ENCODE assay signal across 26 mouse cellular contexts in the genomic region with DNA sequence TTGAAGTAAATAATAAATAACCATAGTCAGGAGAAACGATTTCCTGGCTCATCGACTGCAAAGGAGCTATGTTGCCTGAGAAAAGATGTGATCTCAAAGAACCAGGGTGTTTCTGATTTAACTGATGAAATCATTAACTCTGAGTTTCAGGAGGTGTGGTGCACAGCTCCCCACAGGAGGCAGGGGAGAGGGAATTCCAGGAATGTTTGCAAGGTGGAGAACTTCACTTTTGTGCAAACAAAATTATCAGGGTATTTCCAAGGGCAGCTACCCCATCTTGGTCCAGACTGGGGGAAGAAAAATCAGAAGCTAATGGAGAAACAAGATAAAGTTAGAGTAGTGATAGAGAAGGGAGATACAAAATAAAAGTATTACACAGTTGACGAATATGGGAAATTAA.
DNase-seq lines count a peak whose midpoint lies in the region; ATAC-seq and TF ChIP-seq lines count a peak whose summit lies in the region.
"Had no signal": no experiment of that assay in that cellular context is flagged by ENCODE, and none has a peak within 500 bp of the region (broad histone marks: within the 10 kb centered on the region; RNA-seq: fewer than 3 reads in every experiment).

No protein-coding gene starts in this region.

- DNase-seq in lung, embryonic 14.5 days = peak; percentile 57
- no peak for DNase-seq in lung, postnatal 25 days (ENCODE audit: low spot score)
- peak; percentile 29 for DNase-seq in ES-E14 (ENCODE audit: low read depth, low spot score)
- DNase-seq: adrenal gland, postnatal 10 days; cerebellum, adult 2 months; cerebellum, postnatal 25 days; embryo, embryonic 11 days; gastrocnemius, postnatal 25 days; heart, adult 2 months; heart, postnatal 14 days; thymus, postnatal 25 days had no signal

- no peaks in the 10 kb centered on the region for H3K4me1 ChIP-seq in intestine, embryonic 15.5 days (replicated peaks)
- H3K4me1 ChIP-seq in intestine, embryonic 16.5 days (ENCODE audit: control insufficient read depth, insufficient read depth, low read length) = no peaks in the 10 kb centered on the region; the same call in 1 of the 2 replicates
- H3K4me1 ChIP-seq in lung, embryonic 14.5 days (ENCODE audit: insufficient read depth) = peaks cover 11% of the 10 kb centered on the region
- peaks cover 6% of the 10 kb centered on the region in 2 experiments for H3K4me1 ChIP-seq in ES-E14 (ENCODE audit: control insufficient read depth in 2 of 2, insufficient read depth in 2 of 2, low read length in 2 of 2, poor library complexity in 1 of 2)
- peaks cover 5% of the 10 kb centered on the region; the same call in 1 of the 2 replicates for H3K4me1 ChIP-seq in stomach, embryonic 16.5 days (ENCODE audit: control insufficient read depth, insufficient read depth, low read length)
- peaks cover 5% of the 10 kb centered on the region; the same call in 1 of the 2 replicates for H3K4me1 ChIP-seq in neural tube, embryonic 15.5 days

- no peaks in the 10 kb centered on the region for H3K9me3 ChIP-seq in intestine, embryonic 15.5 days
- H3K9me3 ChIP-seq in intestine, embryonic 16.5 days (ENCODE audit: control insufficient read depth, low read length) = no peaks in the 10 kb centered on the region
- no peaks in the 10 kb centered on the region for H3K9me3 ChIP-seq in lung, embryonic 14.5 days (ENCODE audit: low read depth, low read length)
- no peaks in the 10 kb centered on the region for H3K9me3 ChIP-seq in ES-E14 (ENCODE audit: control insufficient read depth, insufficient read depth, low read depth, low read length)
- H3K9me3 ChIP-seq in stomach, embryonic 16.5 days (replicated peaks; ENCODE audit: control insufficient read depth, low read length) = no peaks in the 10 kb centered on the region
- H3K9me3 ChIP-seq in neural tube, embryonic 15.5 days (replicated peaks) = no peaks in the 10 kb centered on the region
- H3K9me3 ChIP-seq: embryonic facial prominence, embryonic 13.5 days; forebrain, embryonic 12.5 days; heart, embryonic 13.5 days; hindbrain, embryonic 12.5 days; midbrain, embryonic 10.5 days; neural tube, embryonic 13.5 days had no signal

- in situ Hi-C loops in ES-E14 (cut with MboI; ENCODE audit: low sequenced_read_pairs in 2 of 2, unreplicated experiment in 2 of 2) = no loop called here

- peak; percentile 20; the same call in 1 of the 2 replicates for TF ChIP-seq CTCF in lung, embryonic 14.5 days (IDR thresholded peaks at IDR 0.05; ENCODE audit: low read depth)

- H3K9ac ChIP-seq in intestine, embryonic 15.5 days = no peak overlapping the region
- H3K9ac ChIP-seq in intestine, embryonic 16.5 days (ENCODE audit: low read depth, low read length) = no peak overlapping the region
- H3K9ac ChIP-seq in lung, embryonic 14.5 days = no peak overlapping the region
- no peak overlapping the region for H3K9ac ChIP-seq in ES-E14 (ENCODE audit: insufficient read depth, low read depth, low read length, poor library complexity, severe bottlenecking)
- H3K9ac ChIP-seq in stomach, embryonic 16.5 days (ENCODE audit: low read length) = no peak overlapping the region
- H3K9ac ChIP-seq in neural tube, embryonic 15.5 days (replicated peaks) = no peak overlapping the region
- H3K9ac ChIP-seq: embryonic facial prominence, embryonic 13.5 days; forebrain, embryonic 12.5 days; heart, embryonic 13.5 days; hindbrain, embryonic 12.5 days; neural tube, embryonic 13.5 days had no signal

- no peaks in the 10 kb centered on the region for H3K36me3 ChIP-seq in intestine, embryonic 15.5 days
- H3K36me3 ChIP-seq in intestine, embryonic 16.5 days (ENCODE audit: control insufficient read depth, insufficient read depth, low read length) = no peaks in the 10 kb centered on the region
- no peaks in the 10 kb centered on the region for H3K36me3 ChIP-seq in lung, embryonic 14.5 days (ENCODE audit: insufficient read depth)
- H3K36me3 ChIP-seq in ES-E14 (ENCODE audit: control insufficient read depth, insufficient read depth, low read length, poor library complexity, severe bottlenecking) = no peaks in the 10 kb centered on the region
- no peaks in the 10 kb centered on the region for H3K36me3 ChIP-seq in stomach, embryonic 16.5 days (ENCODE audit: control insufficient read depth, insufficient read depth, low read length)
- H3K36me3 ChIP-seq in neural tube, embryonic 15.5 days = no peaks in the 10 kb centered on the region
- H3K36me3 ChIP-seq: embryonic facial prominence, embryonic 13.5 days; forebrain, embryonic 12.5 days; heart, embryonic 13.5 days; hindbrain, embryonic 12.5 days; midbrain, embryonic 10.5 days; neural tube, embryonic 13.5 days had no signal

- H3K4me3 ChIP-seq in intestine, embryonic 15.5 days (replicated peaks) = no peak overlapping the region
- H3K4me3 ChIP-seq in intestine, embryonic 16.5 days (ENCODE audit: low read length) = no peak overlapping the region
- no peak overlapping the region for H3K4me3 ChIP-seq in lung, embryonic 14.5 days (ENCODE audit: low read depth, low read length)
- H3K4me3 ChIP-seq in ES-E14 (ENCODE audit: insufficient read depth in 1 of 2, low read depth in 1 of 2, low read length in 2 of 2, poor library complexity in 1 of 2, severe bottlenecking in 1 of 2) = no peak overlapping the region
- no peak overlapping the region for H3K4me3 ChIP-seq in stomach, embryonic 16.5 days (replicated peaks; ENCODE audit: low read length)
- H3K4me3 ChIP-seq in neural tube, embryonic 15.5 days (replicated peaks) = no peak overlapping the region
- H3K4me3 ChIP-seq: embryonic facial prominence, embryonic 13.5 days; erythroblast, embryonic 14.5 days; forebrain, embryonic 12.5 days; heart, adult 2 months; heart, embryonic 13.5 days; hindbrain, embryonic 12.5 days; layer of hippocampus, adult 2 months; midbrain, embryonic 10.5 days; myocyte; neural tube, embryonic 13.5 days had no signal

- no peak overlapping the region for H3K4me2 ChIP-seq in intestine, embryonic 15.5 days (replicated peaks)
- no peak overlapping the region for H3K4me2 ChIP-seq in intestine, embryonic 16.5 days (ENCODE audit: low read depth, low read length)
- H3K4me2 ChIP-seq in lung, embryonic 14.5 days = no peak overlapping the region
- no peak overlapping the region for H3K4me2 ChIP-seq in stomach, embryonic 16.5 days (ENCODE audit: low read depth, low read length)
- H3K4me2 ChIP-seq in neural tube, embryonic 15.5 days = no peak overlapping the region
- H3K4me2 ChIP-seq: embryonic facial prominence, embryonic 13.5 days; forebrain, embryonic 12.5 days; heart, embryonic 13.5 days; hindbrain, embryonic 12.5 days; neural tube, embryonic 13.5 days had no signal

- 35% methylated on average over 3 of the region's 3 CpGs for WGBS in intestine, embryonic 15.5 days
- WGBS in intestine, embryonic 16.5 days = 33% methylated on average over 3 of the region's 3 CpGs
- 46% methylated on average over 3 of the region's 3 CpGs for WGBS in lung, embryonic 14.5 days
- 53% methylated on average over 3 of the region's 3 CpGs for WGBS in stomach, embryonic 16.5 days
- 78% methylated on average over 3 of the region's 3 CpGs for WGBS in neural tube, embryonic 15.5 days

- ATAC-seq in intestine, embryonic 15.5 days = 0 out of 2 replicates have a peak, but pooled peaks have one; percentile 23
- ATAC-seq in intestine, embryonic 16.5 days = no peak
- 0 out of 2 replicates have a peak, but pooled peaks have one; percentile 24 for ATAC-seq in lung, embryonic 14.5 days (ENCODE audit: insufficient read depth)
- ATAC-seq in stomach, embryonic 16.5 days (ENCODE audit: insufficient read depth, low FRiP score) = peak; percentile 68; the same call in 1 of the 2 replicates
- ATAC-seq in neural tube, embryonic 15.5 days (ENCODE audit: low FRiP score) = no peak
- ATAC-seq: activated CD4-positive, CD25-positive, alpha-beta regulatory T cell, adult 4 months; midbrain, embryonic 16.5 days had no signal

- H3K27ac ChIP-seq in intestine, embryonic 15.5 days = no peak overlapping the region
- H3K27ac ChIP-seq in intestine, embryonic 16.5 days (ENCODE audit: low read length) = no peak overlapping the region
- H3K27ac ChIP-seq in lung, embryonic 14.5 days (ENCODE audit: low read depth) = peak overlapping the region; percentile 71
- no peak overlapping the region for H3K27ac ChIP-seq in ES-E14 (ENCODE audit: insufficient read depth, low read depth, low read length, poor library complexity, severe bottlenecking)
- H3K27ac ChIP-seq in stomach, embryonic 16.5 days (ENCODE audit: low read length) = no peak overlapping the region
- H3K27ac ChIP-seq in neural tube, embryonic 15.5 days (replicated peaks) = no peak overlapping the region
- H3K27ac ChIP-seq: embryonic facial prominence, embryonic 13.5 days; forebrain, embryonic 12.5 days; heart, adult 2 months; heart, embryonic 13.5 days; hindbrain, embryonic 12.5 days; layer of hippocampus, adult 2 months; midbrain, embryonic 10.5 days; neural tube, embryonic 13.5 days had no signal

- H3K27me3 ChIP-seq in intestine, embryonic 15.5 days (replicated peaks) = no peaks in the 10 kb centered on the region
- no peaks in the 10 kb centered on the region for H3K27me3 ChIP-seq in intestine, embryonic 16.5 days (replicated peaks; ENCODE audit: control insufficient read depth, insufficient read depth, low read length)
- no peaks in the 10 kb centered on the region for H3K27me3 ChIP-seq in lung, embryonic 14.5 days (ENCODE audit: insufficient read depth, low read length)
- no peaks in the 10 kb centered on the region for H3K27me3 ChIP-seq in stomach, embryonic 16.5 days (ENCODE audit: control insufficient read depth, insufficient read depth, low read length)
- no peaks in the 10 kb centered on the region for H3K27me3 ChIP-seq in neural tube, embryonic 15.5 days (replicated peaks)
- H3K27me3 ChIP-seq: embryonic facial prominence, embryonic 13.5 days; heart, embryonic 13.5 days; hindbrain, embryonic 12.5 days; neural tube, embryonic 13.5 days had no signal

TF ChIP-seq in ES-E14, 5 proteins besides CTCF, POLR2A, EP300 and RAD21:
- no peak for TF ChIP-seq ZNF384 (IDR thresholded peaks at IDR 0.05; ENCODE audit: low read depth, low read length)

Comparison
In these comparisons a context has a peak if more than half of its experiments do, and no peak if none do; other contexts are left out.
1. ATAC-seq: peak in intestine, embryonic 15.5 days (single experiment), lung, embryonic 14.5 days (single experiment) and stomach, embryonic 16.5 days (single experiment); none in intestine, embryonic 16.5 days (single experiment) and neural tube, embryonic 15.5 days (single experiment).